Mouse (Mus musculus) megakaryocyte, embryonic 14.5 days (primary cell): ENCODE data around the gene Chek1. TPM values are rescaled to one million over a fixed set of nuclear protein-coding genes. Genes with fewer than 3 reads are reported as not detected.

Experiments used
- H3K27me3 ChIP-seq: replicated peaks from 2 replicates; pipeline ENCODE3; 2012; ENCODE audit warnings: inconsistent platforms
- H3K36me3 ChIP-seq: replicated peaks from 2 replicates; pipeline ENCODE3; 2012; ENCODE audit warnings: low read length, inconsistent platforms, mixed read lengths
- H3K4me1 ChIP-seq: 2 replicates; pipeline ENCODE4 v1.6.1; 2012; ENCODE audit warnings: inconsistent platforms
- H3K4me3 ChIP-seq: replicated peaks from 2 replicates; pipeline ENCODE3; 2012; ENCODE audit warnings: moderate library complexity, mild to moderate bottlenecking, inconsistent platforms
- H3K9me3 ChIP-seq: 2 replicates; pipeline ENCODE4 v1.6.1; 2012; ENCODE audit warnings: inconsistent platforms
- FLI1 ChIP-seq: IDR thresholded peaks from 2 replicates; pipeline ENCODE4 v1.6.1; 2012; ENCODE audit warnings: low read length, inconsistent platforms, mixed read lengths
- GATA1 ChIP-seq: IDR thresholded peaks from 3 replicates; pipeline ENCODE4 v1.6.1; 2012; ENCODE audit warnings: mixed read lengths, low read length, inconsistent platforms, borderline replicate concordance
- polyA plus RNA-seq: library from polyadenylated mRNA; stranded (reverse); fragments of >175 nt; gene quantifications from 2 replicates; pipeline ENCODE4 v1.2.3, GENCODE M21; 2012; ENCODE audit warnings: low replicate concordance; ENCODE audit not compliant: insufficient read depth

Chek1 gene
- 0.20 TPM in 1 of 2 replicates, not detected in the other for polyA plus RNA-seq

DNA sequence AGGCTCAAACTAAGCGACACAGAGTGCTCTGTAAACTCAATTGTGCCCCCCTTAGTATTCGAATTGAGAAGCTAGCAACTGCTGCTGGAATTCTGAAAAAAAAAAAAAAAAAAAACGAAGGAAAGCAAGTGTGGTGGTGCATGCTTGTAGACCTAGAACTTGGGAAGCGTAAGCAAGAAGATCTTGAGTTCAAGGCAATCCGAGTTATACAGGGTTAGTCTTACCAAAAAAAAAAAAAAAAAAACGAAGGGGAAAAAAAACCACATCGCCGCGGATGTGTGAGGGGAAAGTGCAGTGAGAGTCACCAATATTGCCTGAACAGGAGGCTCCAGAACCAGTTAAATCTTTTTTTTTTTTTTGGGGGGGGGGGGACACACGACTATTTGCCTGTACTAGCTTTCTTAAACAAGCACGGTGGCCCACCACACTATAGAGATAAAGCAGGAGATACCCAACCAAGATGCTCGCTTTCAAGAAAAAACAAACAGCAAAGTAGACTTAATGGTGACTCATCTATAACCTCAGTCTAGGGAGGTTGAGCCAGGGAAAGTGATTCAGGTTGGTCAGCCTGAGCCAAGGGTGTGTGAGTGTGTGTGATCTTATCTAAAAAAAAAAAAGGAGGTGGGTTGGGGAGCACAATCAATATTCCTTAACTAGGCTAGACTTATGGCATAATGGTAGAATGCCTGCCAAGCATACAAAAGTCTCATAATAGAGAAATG, at the start of gene Chek1:
Chek1 (minus strand) TSS at position 32 of the 722 bp plus-strand sequence.
- H3K36me3 ChIP-seq, result peaks cover 42% of the 10 kb centered on the region
- peaks cover 24% of the 10 kb centered on the region for H3K4me1 ChIP-seq
- H3K27me3 ChIP-seq, result no peaks in the 10 kb centered on the region
- TF ChIP-seq GATA1, result no peak
- TF ChIP-seq FLI1, result no peak
- no peaks in the 10 kb centered on the region for H3K9me3 ChIP-seq
- H3K4me3 ChIP-seq, result peak within 1 kb of the TSS; percentile 91

DNA sequence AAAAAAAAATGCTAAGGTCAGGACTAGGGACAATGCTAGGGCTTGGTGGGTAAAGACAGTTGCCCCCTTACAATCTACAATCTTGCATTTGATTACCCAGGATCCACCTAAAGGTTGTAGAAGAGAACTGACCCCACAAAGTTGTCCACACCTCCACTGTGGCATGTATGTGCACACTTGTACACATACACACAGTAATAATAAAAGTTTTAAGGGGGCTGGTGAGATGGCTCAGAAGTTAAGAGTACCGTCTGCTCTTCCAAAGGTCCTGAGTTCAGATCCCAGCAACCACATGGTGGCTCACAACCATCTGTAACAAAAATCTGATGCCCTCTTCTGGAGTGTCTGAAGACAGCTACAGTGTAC, 42.2 kb upstream of the Chek1 start:
- no peaks in the 10 kb centered on the region for H3K27me3 ChIP-seq
- H3K4me1 ChIP-seq, result peaks cover 11% of the 10 kb centered on the region
- peaks cover 12% of the 10 kb centered on the region for H3K36me3 ChIP-seq
- H3K9me3 ChIP-seq, result no peaks in the 10 kb centered on the region
- H3K4me3 ChIP-seq, result peak overlapping the region; percentile 100
- TF ChIP-seq GATA1 (no peak), FLI1 (no peak)

DNA sequence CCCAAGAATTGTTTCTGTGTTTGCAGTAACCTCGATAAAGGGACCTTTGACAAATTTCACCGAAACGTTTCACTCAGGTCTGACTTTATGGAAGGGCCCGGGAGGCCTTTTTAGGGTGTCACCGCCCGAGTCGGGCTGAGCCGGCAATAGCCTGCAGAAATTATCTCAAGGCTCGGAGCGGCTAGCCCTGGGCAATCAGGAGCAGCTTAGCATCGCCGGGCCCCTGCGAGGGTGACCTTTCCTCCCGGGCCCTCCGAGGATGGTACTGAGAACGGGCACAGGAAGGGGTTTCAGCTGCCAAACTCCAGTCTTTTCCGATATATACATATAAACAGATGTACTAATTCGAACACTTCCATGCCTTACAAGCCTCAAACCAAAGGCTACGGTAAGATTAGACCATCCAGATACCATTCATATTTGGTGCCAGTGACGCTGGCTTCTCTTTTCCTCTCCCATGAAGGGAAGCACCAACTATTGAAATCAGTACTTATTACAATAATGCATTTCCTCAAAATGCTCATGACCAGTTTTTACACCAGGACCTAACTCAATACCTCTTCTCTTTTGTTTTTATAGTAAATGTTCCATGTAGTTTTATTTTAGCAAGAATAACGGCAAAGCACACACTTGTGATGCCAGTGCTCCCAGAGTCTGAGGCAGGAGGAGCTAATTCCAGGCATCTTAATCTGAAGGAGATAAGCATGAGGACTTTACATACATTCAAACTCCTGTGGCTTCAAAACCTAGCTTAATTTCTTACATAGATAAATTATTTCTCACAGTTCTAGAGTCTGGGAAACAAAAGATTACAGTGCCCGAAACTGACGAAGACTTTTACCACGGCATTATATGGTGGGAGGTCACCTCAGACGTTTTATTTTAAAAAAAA, 41.5 kb upstream of the Chek1 start:
- TF ChIP-seq GATA1 (no peak), FLI1 (no peak)
- no peaks in the 10 kb centered on the region for H3K27me3 ChIP-seq
- peak overlapping the region; percentile 100 for H3K4me3 ChIP-seq
- peaks cover 19% of the 10 kb centered on the region for H3K36me3 ChIP-seq
- H3K9me3 ChIP-seq, result no peaks in the 10 kb centered on the region
- peaks cover 14% of the 10 kb centered on the region for H3K4me1 ChIP-seq

DNA sequence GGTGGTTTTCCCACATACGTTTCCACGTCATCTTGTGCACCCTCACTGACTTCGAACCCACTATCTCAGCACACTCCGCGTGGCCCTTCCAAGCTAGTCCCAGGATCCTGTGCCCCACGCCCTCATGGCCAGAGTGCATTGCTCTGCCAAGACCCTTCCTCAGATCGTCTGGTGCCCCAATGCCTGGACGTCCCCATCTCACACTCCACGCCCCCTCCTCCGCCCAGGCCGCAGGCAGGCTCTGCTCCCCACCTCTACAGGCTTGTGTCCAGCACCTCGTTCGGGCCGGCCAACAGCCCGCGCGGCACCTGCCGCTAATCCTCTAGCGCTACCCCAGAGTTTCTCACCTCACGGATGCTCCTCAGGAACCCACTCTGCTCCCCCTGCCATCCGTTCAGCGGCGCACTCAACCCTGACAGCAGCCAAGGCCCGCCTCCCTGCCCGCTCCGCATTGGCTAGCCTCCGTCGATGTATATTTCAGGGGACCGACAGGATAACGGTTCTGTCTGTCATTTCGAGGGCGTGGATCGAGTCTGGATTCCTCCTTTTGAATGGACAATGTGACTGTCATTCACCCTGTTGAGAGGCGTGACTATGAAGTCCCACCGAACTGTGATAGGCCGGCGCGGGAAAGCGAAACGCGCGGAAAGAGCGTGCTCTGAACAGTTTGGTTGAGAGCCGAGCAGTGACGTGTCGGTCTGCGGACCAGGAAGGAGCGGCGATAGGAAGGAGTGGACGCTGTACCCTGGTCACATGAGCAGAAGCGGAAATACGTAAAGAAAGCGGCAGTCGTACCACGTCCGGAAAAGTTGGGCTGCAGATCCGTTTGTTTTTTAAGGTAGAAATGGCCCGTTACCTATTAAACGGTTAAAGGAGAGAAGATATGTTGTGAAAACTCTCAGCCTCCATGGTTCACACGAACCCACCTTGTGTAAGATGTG, 40.6 kb upstream of the Chek1 start, which contains the start of gene Stt3a:
Stt3a (minus strand) TSS at position 477 of the 941 bp plus-strand sequence.
- TF ChIP-seq GATA1 (no peak), FLI1 (peak; percentile 80)
- Histone ChIP-seq H3K9me3 (no peaks in the 10 kb centered on the region), H3K4me1 (peaks cover 14% of the 10 kb centered on the region), H3K27me3 (no peaks in the 10 kb centered on the region), H3K36me3 (peaks cover 28% of the 10 kb centered on the region), H3K4me3 (peak within 1 kb of the TSS; percentile 100)

DNA sequence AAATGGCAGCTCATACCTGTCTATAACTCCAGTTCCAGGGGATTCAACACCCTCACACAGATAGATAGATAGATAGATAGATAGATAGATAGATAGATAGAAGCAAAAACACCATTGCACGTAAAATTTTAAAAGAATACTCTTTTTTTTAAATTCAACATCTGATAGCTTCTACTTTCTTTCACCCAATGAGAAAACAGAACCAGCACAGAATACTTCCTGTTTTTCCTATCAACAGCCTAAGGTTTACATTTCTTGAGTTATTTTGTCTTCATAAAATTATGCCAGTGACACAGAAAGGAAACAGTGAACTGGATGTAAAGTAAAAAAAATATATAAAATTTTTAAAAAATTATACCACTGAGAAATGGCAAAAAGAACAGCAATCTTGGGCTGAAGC, 37.5 kb upstream of the Chek1 start:
- peaks cover 53% of the 10 kb centered on the region for H3K36me3 ChIP-seq
- no peak overlapping the region for H3K4me3 ChIP-seq
- no peaks in the 10 kb centered on the region for H3K9me3 ChIP-seq
- no peak for TF ChIP-seq GATA1
- TF ChIP-seq FLI1, result no peak
- H3K27me3 ChIP-seq, result no peaks in the 10 kb centered on the region
- H3K4me1 ChIP-seq, result peaks cover 14% of the 10 kb centered on the region

DNA sequence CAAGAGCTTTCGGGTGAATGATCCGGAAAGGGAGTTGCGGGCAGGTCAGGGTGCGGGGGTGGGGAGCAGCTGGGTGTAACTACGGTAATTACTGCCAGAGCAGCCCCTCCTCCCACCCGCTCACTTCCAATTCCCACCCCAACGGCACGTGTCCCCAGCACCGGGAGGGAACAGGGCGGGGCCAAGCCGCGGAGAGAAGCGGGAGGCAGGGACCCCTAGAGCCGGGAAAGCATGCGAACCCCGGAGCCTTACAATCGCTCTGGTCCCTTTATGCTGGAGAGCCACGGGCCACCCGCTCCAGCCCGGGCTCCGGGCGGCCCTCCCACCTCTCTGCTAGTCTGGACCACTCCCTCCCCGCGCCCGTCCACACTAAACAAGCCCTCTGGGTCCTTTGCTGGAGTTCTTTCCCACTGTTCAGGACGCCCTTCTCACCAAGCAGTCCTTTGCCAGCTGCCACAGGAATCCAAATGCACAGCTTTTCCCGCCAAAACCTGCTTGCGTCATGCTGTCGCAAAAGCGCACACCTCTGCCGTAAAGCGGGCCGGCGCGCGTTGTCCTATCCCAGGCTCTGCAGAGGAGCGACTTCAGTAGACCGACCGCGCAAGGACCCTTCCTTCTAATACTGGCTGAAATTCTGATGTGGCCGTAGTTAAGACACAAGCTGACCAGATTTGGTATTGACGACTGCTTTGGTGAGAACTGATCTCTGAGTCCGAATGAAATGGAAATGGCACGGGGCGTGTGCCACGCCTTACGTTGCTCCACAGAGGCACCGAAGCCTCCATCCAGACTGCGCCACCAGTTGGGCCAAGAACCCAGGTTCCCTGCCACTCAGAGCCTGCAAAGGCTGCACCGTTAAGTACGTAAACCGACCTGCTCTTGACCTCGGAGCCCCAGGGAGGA, 483 bp downstream of the Chek1 start:
- H3K9me3 ChIP-seq, result no peaks in the 10 kb centered on the region
- H3K36me3 ChIP-seq, result peaks cover 42% of the 10 kb centered on the region
- peaks cover 24% of the 10 kb centered on the region for H3K4me1 ChIP-seq
- TF ChIP-seq GATA1 (no peak), FLI1 (peak; percentile 64; the same call in 1 of the 2 replicates)
- peak overlapping the region; percentile 91 for H3K4me3 ChIP-seq
- no peaks in the 10 kb centered on the region for H3K27me3 ChIP-seq

DNA sequence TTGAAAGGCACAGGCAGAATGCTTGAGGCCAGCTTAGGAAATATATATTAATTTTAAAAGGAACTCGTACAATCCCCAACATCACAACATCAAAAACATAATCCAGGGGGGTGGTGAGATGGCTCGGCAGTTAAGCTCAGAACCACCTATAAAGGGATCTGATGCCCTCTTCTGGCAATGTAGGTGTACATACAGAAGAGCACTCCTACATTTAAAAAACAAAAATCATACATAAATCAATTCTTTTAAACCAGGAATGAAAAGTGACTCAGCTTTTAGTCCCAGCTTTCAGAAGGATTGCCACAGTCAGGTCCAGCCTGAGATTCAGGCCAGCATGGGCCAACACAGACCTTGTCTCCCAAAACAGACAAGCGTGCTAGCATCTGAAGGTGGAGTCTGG, 10.2 kb downstream of the Chek1 start:
- Histone ChIP-seq H3K9me3 (no peaks in the 10 kb centered on the region), H3K4me1 (no peaks in the 10 kb centered on the region), H3K36me3 (peaks cover 55% of the 10 kb centered on the region), H3K4me3 (no peak overlapping the region), H3K27me3 (no peaks in the 10 kb centered on the region)
- TF ChIP-seq GATA1, result no peak

DNA sequence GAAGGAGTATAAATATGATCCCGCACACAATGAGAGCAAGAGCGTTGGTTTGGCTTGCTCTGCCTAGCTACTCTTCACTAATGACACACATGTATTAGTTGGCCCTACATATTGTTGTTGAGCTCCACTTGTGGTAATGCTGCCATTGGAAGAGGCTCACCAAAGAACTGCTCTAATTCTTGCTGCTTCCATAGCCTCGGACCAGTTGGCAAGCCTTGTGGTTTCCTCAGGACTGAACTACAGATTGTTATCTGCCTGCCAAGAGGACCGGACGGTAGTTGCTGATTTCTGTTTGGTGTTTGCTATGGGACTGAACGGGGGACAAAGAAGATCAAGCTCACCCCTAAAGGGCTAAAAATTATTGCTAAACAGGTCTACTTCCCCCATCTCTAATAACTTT, 19.6 kb downstream of the Chek1 start:
- H3K9me3 ChIP-seq, result no peaks in the 10 kb centered on the region
- TF ChIP-seq FLI1, result no peak
- TF ChIP-seq GATA1, result no peak
- H3K27me3 ChIP-seq, result no peaks in the 10 kb centered on the region
- H3K4me3 ChIP-seq, result no peak overlapping the region
- H3K4me1 ChIP-seq, result peaks cover 10% of the 10 kb centered on the region; the same call in 1 of the 2 replicates
- peaks cover 24% of the 10 kb centered on the region for H3K36me3 ChIP-seq
